Mouse (Mus musculus): ENCODE data around the gene Slc35f2.
A peak's percentile ranks its signal among the peaks of the same experiment; 100 is the strongest.

Gene Slc35f2

DNA sequence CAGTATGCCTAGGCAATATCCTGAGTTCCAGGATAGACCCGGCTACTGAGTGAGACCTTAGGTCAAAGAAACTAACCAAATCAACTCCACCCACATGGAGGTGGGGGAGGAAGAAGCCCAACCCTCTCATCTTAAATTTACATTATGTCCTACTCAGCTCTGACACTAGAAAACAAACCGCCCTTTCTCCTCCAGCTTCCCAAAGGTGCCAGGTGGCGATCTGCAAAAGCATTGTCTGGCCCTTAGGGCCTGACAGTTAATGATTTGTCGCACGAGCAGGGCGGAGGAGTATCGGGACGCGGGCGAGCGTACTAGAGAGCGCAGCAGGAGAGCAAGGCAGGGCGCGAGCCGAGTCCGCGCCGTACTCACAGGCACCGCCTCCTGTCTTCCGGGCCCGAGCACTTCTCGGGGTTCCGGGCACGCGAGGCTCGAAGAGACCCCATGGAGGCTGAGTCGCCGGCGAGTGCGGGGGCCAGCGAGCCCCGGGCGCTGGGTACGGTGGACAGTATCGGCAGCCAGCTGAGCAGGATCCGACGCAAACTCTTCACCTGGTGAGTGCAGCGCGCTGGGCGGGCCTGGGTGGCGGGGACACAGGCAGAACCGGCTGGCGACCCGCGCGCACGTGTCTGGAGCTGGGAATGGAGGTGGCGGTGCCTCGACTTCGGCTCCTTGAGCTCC, at the start of gene Slc35f2:
TSS of gene Slc35f2 (plus strand) at position 195 of the 678 bp plus-strand sequence.
- peak; percentile 96 for DNase-seq (ENCODE audit: low read depth, low spot score)

DNA sequence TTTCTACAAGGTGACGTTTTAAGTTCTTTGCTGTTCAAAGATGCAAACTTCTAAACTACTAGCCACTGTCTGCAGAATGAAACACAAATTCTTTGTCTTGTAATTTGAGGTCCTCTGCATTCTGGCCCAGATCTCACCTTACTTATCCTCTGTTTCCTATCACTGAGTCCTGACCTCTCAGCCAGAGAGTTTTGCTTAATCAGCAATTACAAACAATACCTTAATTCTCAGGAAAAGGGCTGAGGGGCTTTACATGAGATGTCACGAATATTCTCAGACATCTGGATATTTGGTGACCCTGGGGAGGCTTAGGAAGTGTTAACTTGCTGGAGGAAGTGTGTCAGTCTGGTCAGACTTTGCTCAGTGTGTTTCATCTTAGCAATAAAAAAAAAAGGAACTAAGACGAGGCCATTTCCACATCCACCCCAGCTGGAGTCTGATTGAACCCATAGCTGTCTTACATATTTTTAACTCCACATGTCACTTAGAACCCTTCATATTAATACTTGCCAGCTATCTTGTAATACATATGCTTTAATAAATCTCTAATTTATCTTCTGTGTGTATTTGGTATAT, 30.4 kb upstream of the Slc35f2 start:
- no peak for DNase-seq (ENCODE audit: low read depth, low spot score)

DNA sequence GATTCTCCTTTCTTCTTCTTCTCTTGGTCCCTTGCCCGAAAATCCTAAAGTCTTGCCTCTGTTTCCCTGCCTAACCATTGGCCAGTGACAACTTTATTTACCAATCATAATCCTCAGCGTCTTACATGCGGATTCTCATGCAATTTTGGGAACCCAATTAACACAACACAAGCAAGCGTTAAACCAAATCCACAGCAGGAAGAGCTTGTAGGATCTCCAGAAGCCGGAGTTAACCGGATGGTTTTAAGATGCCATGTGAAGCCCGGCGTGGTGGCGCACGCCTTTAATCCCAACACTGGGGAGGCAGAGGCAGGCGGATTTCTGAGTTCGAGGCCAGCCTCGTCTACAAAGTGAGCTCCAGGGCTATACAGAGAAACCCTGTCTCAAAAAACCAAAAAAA, 20.9 kb upstream of the Slc35f2 start:
- peak; percentile 60 for DNase-seq (ENCODE audit: low read depth, low spot score)

DNA sequence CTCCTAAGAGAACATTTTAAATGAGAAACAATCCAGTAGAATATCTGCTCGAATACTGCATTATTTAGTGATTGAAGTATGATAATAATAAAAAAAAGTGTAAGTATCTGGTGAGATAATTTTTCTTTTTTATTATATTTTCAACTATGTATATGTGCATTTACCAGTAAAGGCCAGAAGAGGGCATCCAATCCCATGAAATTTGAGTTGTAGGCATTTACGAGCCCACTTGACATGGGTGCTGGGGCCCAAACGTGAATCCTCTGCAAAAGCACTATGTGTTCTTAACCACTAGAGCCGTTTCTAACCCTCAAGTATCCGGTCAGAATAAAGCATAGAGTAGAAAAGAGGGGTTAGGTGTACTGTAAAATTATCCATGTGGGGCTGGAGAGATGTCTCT, 20.4 kb upstream of the Slc35f2 start:
- DNase-seq (ENCODE audit: low read depth, low spot score): peak; percentile 72

DNA sequence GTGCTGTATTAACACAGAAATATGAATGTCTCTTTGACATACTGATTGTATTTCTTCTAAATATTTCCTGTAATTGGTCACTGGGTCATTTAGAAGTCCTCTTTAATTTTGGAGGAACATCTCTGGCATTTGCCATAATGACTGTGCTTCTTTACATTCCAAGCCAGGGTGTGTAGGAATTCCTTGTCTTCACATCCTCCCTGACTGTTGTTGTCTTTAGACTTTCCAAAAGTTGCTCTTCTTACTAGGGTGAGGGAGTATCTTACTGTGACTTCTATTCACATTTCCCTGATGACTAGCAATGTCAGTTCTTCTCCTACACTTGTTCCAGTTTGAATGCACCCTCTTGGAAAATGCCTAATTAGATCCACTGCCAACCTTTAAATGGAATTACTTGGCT, 16.5 kb upstream of the Slc35f2 start:
- DNase-seq (ENCODE audit: low read depth, low spot score): peak; percentile 63

DNA sequence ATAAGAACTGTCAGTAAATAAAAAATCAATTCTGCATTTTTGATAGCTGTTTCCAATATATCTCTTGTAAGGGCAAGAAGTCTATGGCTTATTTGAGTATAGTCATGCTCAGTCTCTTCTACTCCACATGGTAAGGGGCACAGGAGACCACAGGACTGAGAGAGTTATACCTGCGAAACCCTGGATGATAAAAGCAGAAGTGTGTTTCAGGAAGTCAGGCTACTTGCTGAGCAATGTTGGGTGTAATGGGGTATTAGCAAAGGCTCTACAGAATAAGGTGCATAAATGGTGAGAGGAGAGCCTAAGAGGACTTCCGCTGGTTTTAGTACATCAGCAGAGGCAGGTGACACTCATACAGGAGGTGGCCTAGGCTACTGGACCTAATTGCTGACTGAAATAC, 13.2 kb upstream of the Slc35f2 start:
- no peak for DNase-seq (ENCODE audit: low read depth, low spot score)

GRCm38 (mm10) chr9:53764697-53765096, 6.6 kb upstream of the Slc35f2 start:
- no peak for DNase-seq (ENCODE audit: low read depth, low spot score)

DNA sequence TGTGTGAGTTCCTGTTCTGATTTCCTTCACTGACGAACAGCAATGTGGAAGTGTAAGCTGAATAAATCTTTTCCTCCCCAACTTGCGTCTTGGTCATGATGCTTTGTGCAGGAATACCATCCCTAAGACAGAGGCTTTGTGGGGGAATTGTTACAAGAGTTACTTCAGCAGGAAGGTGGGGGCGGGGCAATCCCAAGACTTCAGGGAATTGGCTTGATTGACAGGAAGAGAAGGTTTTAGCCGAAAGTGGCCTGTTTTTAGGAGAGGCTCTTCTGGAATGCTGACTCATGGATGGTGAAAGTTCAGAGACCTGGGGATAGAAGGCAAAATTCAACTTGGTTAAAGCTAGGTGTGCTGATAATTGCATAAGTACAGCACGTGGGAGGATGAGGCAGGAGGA, 2.9 kb upstream of the Slc35f2 start:
- peak; percentile 71 for DNase-seq (ENCODE audit: low read depth, low spot score)

GRCm38 (mm10) chr9:53770771-53771343, 481 bp upstream of the Slc35f2 start:
- peak; percentile 61 for DNase-seq (ENCODE audit: low read depth, low spot score)

DNA sequence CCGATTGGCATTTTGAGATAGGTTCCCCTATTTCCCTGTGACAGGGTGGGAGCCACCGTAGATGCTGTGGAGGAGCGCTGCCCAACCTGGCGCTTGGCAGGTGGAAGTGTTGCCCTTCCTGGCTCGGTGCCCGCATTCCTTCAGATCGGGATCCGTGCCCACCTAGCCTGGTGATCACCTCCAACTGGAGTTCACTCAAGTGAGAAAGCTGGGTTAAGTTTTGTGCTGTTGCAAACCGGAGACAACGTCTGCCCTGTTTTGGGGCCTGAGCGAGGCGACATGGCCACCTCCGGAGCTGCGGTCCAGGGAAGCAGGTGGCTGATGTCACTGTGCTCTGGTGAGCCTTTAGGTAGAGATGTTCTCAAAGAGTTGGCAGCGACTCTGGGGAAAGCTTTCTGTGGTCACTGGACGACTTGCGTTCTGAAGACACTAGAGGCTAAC, 803 bp downstream of the Slc35f2 start:
- no peak for DNase-seq (ENCODE audit: low read depth, low spot score)

GRCm38 (mm10) chr9:53775511-53775910, 4.2 kb downstream of the Slc35f2 start:
- DNase-seq (ENCODE audit: low read depth, low spot score): no peak

- DNase-seq (ENCODE audit: low read depth, low spot score): peak; percentile 66
These were observed 15.4 kb downstream of the Slc35f2 start for GRCm38 (mm10) chr9:53786561-53787407.

DNA sequence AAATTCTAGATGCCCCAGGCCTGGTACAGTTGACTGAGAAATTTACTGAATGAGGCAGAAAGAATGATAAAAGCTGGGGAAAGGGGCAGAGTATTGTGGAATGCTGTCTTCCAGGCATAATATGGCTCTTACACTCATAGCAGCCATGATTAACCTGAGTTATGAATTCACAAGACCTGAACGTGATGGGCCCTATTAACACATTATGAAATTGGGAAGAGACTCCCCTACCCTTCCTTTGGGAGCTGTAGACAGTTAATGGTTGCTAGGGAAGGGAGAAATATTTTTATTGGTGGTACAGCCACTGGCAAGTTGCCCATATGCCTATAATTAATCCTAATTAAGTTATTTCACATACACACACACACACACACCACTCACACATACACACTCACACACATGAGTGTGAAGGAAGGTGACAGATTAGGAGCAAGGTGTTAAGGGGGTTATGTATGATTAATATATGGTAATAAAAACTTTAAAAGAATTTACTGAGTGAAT, 22.5 kb downstream of the Slc35f2 start:
- no peak for DNase-seq (ENCODE audit: low read depth, low spot score)

DNA sequence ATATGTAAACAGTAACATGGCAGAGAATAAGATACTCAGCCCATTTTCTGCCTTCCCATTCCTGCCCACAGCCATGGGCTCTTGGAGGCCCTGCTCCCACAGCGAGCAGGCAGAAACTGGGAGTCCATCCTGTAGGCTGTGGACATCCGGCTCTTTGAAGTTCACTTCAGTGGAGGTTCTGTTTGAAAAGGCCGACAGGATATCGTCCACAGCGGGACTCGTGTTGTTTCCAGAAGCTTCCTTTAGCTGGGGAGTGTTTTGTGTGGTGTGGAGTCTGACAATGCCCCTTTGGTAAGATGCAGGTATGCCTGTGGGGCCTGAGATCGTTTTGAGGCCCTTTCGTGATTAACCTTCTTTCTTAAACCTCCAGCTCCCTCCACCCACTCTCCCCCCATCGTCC, 23.2 kb downstream of the Slc35f2 start:
- peak; percentile 53 for DNase-seq (ENCODE audit: low read depth, low spot score)

DNA sequence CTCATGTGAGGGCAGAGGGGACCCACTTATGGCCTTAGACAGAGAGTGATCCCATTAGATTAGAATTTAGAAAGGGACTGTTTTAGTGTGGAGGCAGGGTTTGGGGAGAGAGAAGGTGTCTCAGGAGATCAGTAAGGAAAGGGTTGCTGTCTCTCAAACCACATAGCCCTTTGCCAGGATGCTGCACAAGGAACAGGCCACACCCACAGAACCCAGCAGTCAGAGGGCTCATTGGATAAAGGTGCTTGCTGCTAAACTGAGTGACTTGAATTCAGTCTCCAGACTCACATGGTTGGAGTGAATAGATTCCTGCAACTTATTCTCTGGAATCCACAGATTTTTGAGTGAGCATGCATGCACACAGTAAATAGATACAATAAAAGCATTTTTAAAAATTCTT, 24.0 kb downstream of the Slc35f2 start:
- DNase-seq (ENCODE audit: low read depth, low spot score): peak; percentile 58

DNA sequence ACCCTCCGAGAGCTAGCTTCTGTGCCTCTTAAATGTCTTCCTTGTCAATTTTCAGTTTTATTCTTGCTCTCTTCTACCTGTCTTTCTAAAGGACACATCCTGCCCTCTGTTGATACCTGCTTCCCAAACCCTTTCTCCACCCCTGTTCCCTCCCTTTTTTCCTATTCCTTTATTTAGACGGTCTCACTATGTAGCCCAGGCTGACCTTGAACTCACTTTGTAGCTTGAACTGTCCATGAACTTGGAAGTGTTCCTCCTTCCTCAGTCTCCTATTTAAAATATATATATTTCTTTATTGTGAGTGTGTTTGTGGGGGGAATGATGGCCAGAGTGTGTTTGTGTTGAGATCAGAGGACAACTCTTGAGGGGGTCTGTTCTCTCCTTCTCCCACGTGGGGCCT, 25.0 kb downstream of the Slc35f2 start:
- peak; percentile 48 for DNase-seq (ENCODE audit: low read depth, low spot score)

- DNase-seq (ENCODE audit: low read depth, low spot score): peak; percentile 70
These were observed 25.8 kb downstream of the Slc35f2 start for GRCm38 (mm10) chr9:53797141-53797540.

DNA sequence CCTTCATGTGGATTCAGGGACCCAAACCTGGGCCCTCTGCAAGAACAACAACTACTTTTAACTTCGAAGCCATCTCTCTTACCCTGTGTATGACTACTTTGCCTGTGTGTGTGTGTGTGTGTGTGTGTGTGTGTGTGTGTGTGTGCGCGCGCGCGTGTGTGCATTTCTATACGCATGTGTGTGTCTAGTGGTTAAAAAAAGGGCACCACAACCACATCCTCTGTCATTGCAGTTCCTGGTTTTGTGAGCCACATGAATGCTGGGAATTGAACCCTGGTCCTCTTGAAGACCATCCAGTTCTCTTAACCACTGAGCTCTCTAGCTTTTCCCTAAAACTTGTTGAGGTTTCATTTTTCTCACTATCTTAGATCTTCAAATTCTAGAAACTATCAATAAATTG, 31.6 kb downstream of the Slc35f2 start:
- no peak for DNase-seq (ENCODE audit: low read depth, low spot score)

- peak; percentile 92 for DNase-seq (ENCODE audit: low read depth, low spot score)
These were observed 35.3 kb downstream of the Slc35f2 start for GRCm38 (mm10) chr9:53806496-53807086.

- DNase-seq (ENCODE audit: low read depth, low spot score): no peak
These were observed 42.1 kb downstream of the Slc35f2 start for GRCm38 (mm10) chr9:53813418-53813817.

DNA sequence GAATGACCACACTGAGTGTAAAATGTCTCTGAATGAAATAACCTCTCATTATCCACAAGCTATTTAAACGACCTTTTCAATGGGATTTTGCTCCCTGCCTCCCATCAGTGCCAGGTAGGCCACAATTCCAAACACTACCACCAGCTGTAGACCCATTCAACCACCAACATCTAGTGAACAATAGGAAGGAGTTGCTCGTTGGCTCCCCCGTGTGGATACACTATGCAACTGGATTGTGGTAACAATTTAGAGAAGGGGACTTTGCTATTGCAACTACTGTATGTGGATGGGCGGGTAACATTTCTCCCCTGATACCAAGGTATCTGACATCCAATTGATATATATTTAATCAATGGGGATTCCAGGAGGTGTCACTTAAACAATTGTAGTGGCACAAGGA, 47.4 kb downstream of the Slc35f2 start:
- peak; percentile 88 for DNase-seq (ENCODE audit: low read depth, low spot score)

DNA sequence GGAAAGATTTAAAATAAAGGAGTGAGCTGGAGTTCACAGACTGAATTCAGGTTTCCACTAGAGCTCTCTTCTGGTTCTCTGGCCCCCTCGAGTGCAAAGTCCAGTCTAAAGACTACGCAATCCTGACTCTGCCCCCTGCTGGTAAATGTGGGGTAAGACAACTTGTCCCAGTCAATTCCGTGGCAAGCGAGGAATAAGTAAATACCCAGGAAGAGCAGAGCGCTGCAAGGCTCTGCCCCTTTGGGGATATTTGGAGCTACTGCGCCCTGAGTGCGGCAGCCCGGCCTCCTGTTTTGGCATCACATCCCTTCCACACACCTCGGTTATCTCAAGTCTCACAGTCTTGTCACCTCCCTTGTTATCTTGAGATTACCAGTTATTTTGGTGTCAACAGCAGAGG, 54.0 kb downstream of the Slc35f2 start:
- DNase-seq (ENCODE audit: low read depth, low spot score): peak; percentile 88
